Mouse (Mus musculus): ENCODE measurements around the gene Zbtb26. TPM values are rescaled to one million over a fixed set of nuclear protein-coding genes. Genes with fewer than 3 reads are reported as not detected.

Gene Zbtb26
- polyA plus RNA-seq, 1 experiment from 2014 or later, result 6.0 TPM

GRCm38 (mm10) chr2:37452376-37452760, 9.4 kb upstream of the Zbtb26 start:
- peaks cover 9% of the 10 kb centered on the region for H3K4me1 ChIP-seq (ENCODE audit: control insufficient read depth, insufficient read depth, low read depth, low read length)
- H3K27me3 ChIP-seq (replicated peaks; ENCODE audit: control insufficient read depth, insufficient read depth, low read length), result no peaks in the 10 kb centered on the region
- H3K4me2 ChIP-seq (ENCODE audit: low read length), result peak overlapping the region; percentile 76
- H3K27ac ChIP-seq (ENCODE audit: low read depth, low read length), result peak overlapping the region; percentile 87
- H3K9me3 ChIP-seq (ENCODE audit: control insufficient read depth, low read length), result no peaks in the 10 kb centered on the region
- H3K9ac ChIP-seq (ENCODE audit: low read depth, low read length), result peak overlapping the region; percentile 96
- no peaks in the 10 kb centered on the region for H3K36me3 ChIP-seq (ENCODE audit: control insufficient read depth, insufficient read depth, low read length)
- 3% methylated on average over 19 of the region's 24 CpGs for WGBS
- ATAC-seq, result peak; percentile 87
- peak overlapping the region; percentile 79 for H3K4me3 ChIP-seq (ENCODE audit: low read length)

DNA sequence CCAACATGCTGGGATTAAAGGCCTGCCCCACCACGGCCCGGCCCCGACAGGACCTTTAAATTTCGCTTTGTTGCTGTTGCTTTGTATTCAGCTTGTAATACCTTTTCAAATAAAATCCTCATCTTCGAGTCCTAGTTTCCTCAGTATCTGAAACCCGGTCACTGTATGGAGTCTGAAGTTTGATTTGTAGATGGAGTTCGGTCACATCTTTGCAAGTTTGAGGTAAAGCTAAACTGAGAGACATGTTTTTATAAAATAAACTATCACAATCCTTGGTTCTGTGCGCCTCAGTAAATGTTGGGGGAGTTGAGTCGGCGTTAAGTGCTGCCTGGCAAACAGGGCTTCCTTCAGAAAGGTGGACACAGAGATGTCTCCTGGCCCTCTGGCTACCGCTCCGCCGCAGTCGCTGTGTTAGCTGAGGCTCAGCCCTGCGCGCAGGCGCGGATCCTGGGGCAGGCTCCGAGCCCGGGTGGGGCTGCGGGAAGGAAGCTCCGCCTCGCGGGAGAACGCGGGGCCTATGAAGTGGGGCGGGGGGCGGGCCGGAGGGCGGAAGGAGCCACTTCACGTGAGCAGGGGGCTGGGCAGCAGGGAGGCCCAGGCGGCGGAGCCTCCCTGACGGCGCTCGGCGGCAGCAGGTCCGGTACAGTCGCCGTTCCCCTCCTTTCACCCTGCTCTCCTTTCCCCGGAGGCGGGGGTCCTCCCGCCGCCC, 8.9 kb upstream of the Zbtb26 start:
- peak; percentile 97 for ATAC-seq
- H3K36me3 ChIP-seq (ENCODE audit: control insufficient read depth, insufficient read depth, low read length), result no peaks in the 10 kb centered on the region
- peak overlapping the region; percentile 96 for H3K9ac ChIP-seq (ENCODE audit: low read depth, low read length)
- peak overlapping the region; percentile 87 for H3K27ac ChIP-seq (ENCODE audit: low read depth, low read length)
- no peaks in the 10 kb centered on the region for H3K27me3 ChIP-seq (replicated peaks; ENCODE audit: control insufficient read depth, insufficient read depth, low read length)
- 12% methylated on average over 24 of the region's 44 CpGs for WGBS
- H3K4me1 ChIP-seq (ENCODE audit: control insufficient read depth, insufficient read depth, low read depth, low read length), result peaks cover 9% of the 10 kb centered on the region
- no peaks in the 10 kb centered on the region for H3K9me3 ChIP-seq (ENCODE audit: control insufficient read depth, low read length)
- peak overlapping the region; percentile 76 for H3K4me2 ChIP-seq (ENCODE audit: low read length)
- H3K4me3 ChIP-seq (ENCODE audit: low read length), result peak overlapping the region; percentile 79

GRCm38 (mm10) chr2:37431609-37432008, 11.3 kb downstream of the Zbtb26 start:
- Histone ChIP-seq H3K4me1 (ENCODE audit: control insufficient read depth, insufficient read depth, low read depth, low read length) (peaks cover 12% of the 10 kb centered on the region), H3K9ac (ENCODE audit: low read depth, low read length) (peak overlapping the region; percentile 86), H3K27ac (ENCODE audit: low read depth, low read length) (peak overlapping the region; percentile 98), H3K9me3 (ENCODE audit: control insufficient read depth, low read length) (no peaks in the 10 kb centered on the region), H3K27me3 (replicated peaks; ENCODE audit: control insufficient read depth, insufficient read depth, low read length) (no peaks in the 10 kb centered on the region), H3K4me2 (ENCODE audit: low read length) (peak overlapping the region; percentile 82), H3K4me3 (ENCODE audit: low read length) (peak overlapping the region; percentile 96), H3K36me3 (ENCODE audit: control insufficient read depth, insufficient read depth, low read length) (peaks cover 8% of the 10 kb centered on the region)
- WGBS, result 15% methylated on average over 7 of the region's 7 CpGs
- peak; percentile 27 for ATAC-seq

DNA sequence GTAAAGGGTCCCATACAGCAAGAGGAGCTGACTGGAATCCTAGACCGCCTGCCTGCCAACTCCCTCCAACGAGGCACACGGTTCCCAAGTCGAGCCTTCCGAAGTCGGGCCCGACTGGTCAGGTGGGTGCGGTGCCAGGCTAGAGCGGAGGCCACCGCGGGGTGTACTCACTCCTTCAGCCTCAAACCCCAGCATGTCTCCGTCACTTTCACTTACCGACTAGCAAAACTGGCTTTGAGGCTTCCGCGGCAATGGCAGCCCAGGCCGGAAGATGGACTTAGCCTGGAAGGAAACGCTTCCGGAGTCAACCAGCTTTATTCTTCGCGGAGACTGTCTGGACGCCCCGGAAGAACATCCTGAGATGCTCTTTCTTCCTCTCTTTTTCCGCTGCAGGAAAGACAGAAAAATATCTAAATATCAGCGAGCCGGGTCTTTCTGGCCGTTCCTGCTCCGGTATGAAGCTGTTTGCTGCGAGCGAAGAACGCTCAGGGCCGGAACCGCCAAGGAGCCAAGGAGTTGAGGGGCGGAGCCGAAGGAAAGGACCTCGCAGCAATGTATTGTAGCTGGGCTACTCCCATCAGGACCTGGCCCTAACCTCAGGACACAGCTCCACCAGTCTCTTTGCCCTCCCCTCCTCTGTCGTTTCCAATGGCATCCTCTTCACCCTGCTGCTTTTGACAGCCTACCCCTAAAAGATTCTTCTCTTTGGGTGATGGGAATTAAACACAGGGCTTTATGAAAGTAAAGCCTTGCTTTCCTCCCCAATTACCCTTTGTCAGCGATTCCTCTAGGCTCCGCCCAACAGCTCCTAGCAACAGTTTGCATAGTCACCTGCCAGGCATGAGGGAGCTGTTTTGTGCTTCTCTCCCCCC, 12.1 kb downstream of the Zbtb26 start:
- H3K9ac ChIP-seq (ENCODE audit: low read depth, low read length), result peak overlapping the region; percentile 86
- H3K9me3 ChIP-seq (ENCODE audit: control insufficient read depth, low read length), result no peaks in the 10 kb centered on the region

DNA sequence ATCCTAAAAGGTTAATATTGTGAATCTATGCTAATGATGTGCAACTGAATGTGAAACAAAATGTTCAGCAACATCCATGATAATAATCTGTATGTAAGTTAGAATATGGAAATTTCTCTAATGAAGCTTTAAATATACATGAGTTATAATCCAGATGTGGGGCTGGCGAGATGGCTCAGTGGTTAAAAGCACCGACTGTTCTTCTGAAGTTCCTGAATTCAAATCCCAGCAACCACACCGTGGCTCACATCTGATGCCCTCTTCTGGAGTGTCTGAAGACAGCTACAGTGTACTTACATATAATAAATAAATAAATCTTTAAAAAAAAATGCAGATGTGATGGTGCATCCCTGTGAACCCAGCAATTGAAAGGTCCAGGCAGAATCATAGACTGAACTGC, 19.3 kb downstream of the Zbtb26 start:
- H3K27me3 ChIP-seq (replicated peaks; ENCODE audit: control insufficient read depth, insufficient read depth, low read length), result no peaks in the 10 kb centered on the region
- no peak overlapping the region for H3K27ac ChIP-seq (ENCODE audit: low read depth, low read length)
- no peak overlapping the region for H3K4me2 ChIP-seq (ENCODE audit: low read length)
- no peak overlapping the region for H3K9ac ChIP-seq (ENCODE audit: low read depth, low read length)
- peaks cover 9% of the 10 kb centered on the region for H3K4me1 ChIP-seq (ENCODE audit: control insufficient read depth, insufficient read depth, low read depth, low read length)
- peaks cover 4% of the 10 kb centered on the region for H3K36me3 ChIP-seq (ENCODE audit: control insufficient read depth, insufficient read depth, low read length)
- no peaks in the 10 kb centered on the region for H3K9me3 ChIP-seq (ENCODE audit: control insufficient read depth, low read length)
- WGBS, result 51% methylated on average over 3 of the region's 3 CpGs
- no peak overlapping the region for H3K4me3 ChIP-seq (ENCODE audit: low read length)
- no peak for ATAC-seq

More for the DNA sequence above, 12.1 kb downstream of the Zbtb26 start:
- Histone ChIP-seq H3K27me3 (replicated peaks; ENCODE audit: control insufficient read depth, insufficient read depth, low read length) (no peaks in the 10 kb centered on the region), H3K4me2 (ENCODE audit: low read length) (peak overlapping the region; percentile 82), H3K27ac (ENCODE audit: low read depth, low read length) (peak overlapping the region; percentile 98), H3K4me1 (ENCODE audit: control insufficient read depth, insufficient read depth, low read depth, low read length) (peaks cover 12% of the 10 kb centered on the region), H3K4me3 (ENCODE audit: low read length) (peak overlapping the region; percentile 96), H3K36me3 (ENCODE audit: control insufficient read depth, insufficient read depth, low read length) (peaks cover 8% of the 10 kb centered on the region)
- ATAC-seq, result peak; percentile 97
- WGBS, result under 1% methylated on average over 38 of the region's 38 CpGs

GRCm38 (mm10) chr2:37422306-37423304, 20.3 kb downstream of the Zbtb26 start, which contains the start of gene Rc3h2:
TSS of gene Rc3h2 (minus strand) at chr2:37422903.
- WGBS, result under 1% methylated on average over 47 of the region's 75 CpGs

GRCm38 (mm10) chr2:37421903-37422302, 21.0 kb downstream of the Zbtb26 start:
- Histone ChIP-seq H3K4me2 (ENCODE audit: low read length) (peak overlapping the region; percentile 77), H3K27me3 (replicated peaks; ENCODE audit: control insufficient read depth, insufficient read depth, low read length) (no peaks in the 10 kb centered on the region), H3K4me1 (ENCODE audit: control insufficient read depth, insufficient read depth, low read depth, low read length) (peaks cover 9% of the 10 kb centered on the region), H3K36me3 (ENCODE audit: control insufficient read depth, insufficient read depth, low read length) (no peaks in the 10 kb centered on the region), H3K4me3 (ENCODE audit: low read length) (peak overlapping the region; percentile 99), H3K9ac (ENCODE audit: low read depth, low read length) (peak overlapping the region; percentile 99), H3K27ac (ENCODE audit: low read depth, low read length) (peak overlapping the region; percentile 98), H3K9me3 (ENCODE audit: control insufficient read depth, low read length) (no peaks in the 10 kb centered on the region)
- 5% methylated on average over 3 of the region's 3 CpGs for WGBS
- ATAC-seq, result no peak

More at GRCm38 (mm10) chr2:37422306-37423304, 20.3 kb downstream of the Zbtb26 start, which contains the start of gene Rc3h2:
- no peaks in the 10 kb centered on the region for H3K27me3 ChIP-seq (replicated peaks; ENCODE audit: control insufficient read depth, insufficient read depth, low read length)
- H3K4me2 ChIP-seq (ENCODE audit: low read length), result peak within 1 kb of the TSS; percentile 77
- peaks cover under 1% of the 10 kb centered on the region for H3K36me3 ChIP-seq (ENCODE audit: control insufficient read depth, insufficient read depth, low read length)
- no peaks in the 10 kb centered on the region for H3K9me3 ChIP-seq (ENCODE audit: control insufficient read depth, low read length)
- peak within 1 kb of the TSS; percentile 99 for H3K4me3 ChIP-seq (ENCODE audit: low read length)
- peaks cover 9% of the 10 kb centered on the region for H3K4me1 ChIP-seq (ENCODE audit: control insufficient read depth, insufficient read depth, low read depth, low read length)
- peak within 1 kb of the TSS; percentile 98 for H3K27ac ChIP-seq (ENCODE audit: low read depth, low read length)
- H3K9ac ChIP-seq (ENCODE audit: low read depth, low read length), result peak within 1 kb of the TSS; percentile 99
- ATAC-seq, result peak; percentile 98

- Histone ChIP-seq H3K36me3 (ENCODE audit: control insufficient read depth, insufficient read depth, low read length) (peaks cover 19% of the 10 kb centered on the region), H3K27ac (ENCODE audit: low read depth, low read length) (no peak overlapping the region), H3K4me3 (ENCODE audit: low read length) (no peak overlapping the region), H3K27me3 (replicated peaks; ENCODE audit: control insufficient read depth, insufficient read depth, low read length) (no peaks in the 10 kb centered on the region), H3K4me1 (ENCODE audit: control insufficient read depth, insufficient read depth, low read depth, low read length) (no peaks in the 10 kb centered on the region), H3K4me2 (ENCODE audit: low read length) (no peak overlapping the region), H3K9me3 (ENCODE audit: control insufficient read depth, low read length) (no peaks in the 10 kb centered on the region), H3K9ac (ENCODE audit: low read depth, low read length) (no peak overlapping the region)
- ATAC-seq, result no peak
- WGBS, result 60% methylated on average over 1 of the region's 1 CpGs
These were observed 47.4 kb downstream of the Zbtb26 start for GRCm38 (mm10) chr2:37395539-37395938.
